Mouse (Mus musculus): ENCODE results near the gene Kdm8.
"Not testable (repeated sequence)": the region's sequence is repeated elsewhere in the genome, so short reads cannot be mapped to it uniquely, and the experiment has no call there.

Kdm8 gene

DNA sequence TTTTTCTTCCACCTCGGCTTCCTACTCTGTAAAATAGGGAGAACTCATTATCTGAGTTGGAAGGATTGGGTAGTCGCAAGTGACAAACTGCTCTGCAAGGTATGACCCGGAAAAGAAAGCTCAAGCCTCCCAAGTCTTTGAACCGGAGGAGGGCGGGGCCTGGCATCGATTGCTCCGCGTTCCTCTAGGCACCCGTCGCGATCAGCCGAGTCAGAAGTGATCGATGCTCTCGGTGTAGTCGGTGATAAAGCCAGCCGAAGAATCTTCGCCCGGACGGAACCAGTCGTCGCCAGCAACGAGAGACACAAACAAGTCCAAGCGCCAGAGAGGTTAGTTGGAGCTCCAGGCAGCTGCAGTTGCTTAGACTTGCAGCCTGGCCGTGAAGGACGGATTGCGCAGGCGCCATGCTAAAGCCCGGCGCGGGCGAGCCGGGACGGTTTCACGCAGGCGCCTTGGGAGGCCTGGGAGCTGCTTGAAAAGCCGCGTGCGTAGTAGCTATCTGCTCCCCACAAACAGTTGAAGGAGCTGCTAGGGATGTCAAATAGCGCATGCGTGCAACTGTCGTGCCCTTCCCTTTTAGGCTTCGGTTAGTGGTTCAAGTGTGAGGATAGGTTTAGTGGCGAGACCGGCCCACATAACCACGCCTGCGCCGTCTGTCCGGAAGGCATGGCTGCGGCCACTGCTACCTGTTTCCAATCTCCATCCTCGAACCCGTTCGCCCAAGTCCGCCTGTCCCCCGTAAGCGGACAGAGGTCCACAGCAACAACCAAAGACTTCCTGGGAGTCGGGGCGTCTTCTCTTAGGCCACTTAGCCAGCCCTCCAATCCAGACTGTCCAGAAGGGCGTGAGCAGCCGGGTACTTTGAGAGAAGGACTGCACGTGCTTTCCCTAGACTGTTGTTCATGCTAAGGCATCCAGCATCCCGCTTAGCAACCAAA lies at the start of gene Kdm8:
Gene Kdm8 (plus strand): TSS at position 213 of the 938 bp plus-strand sequence.
- peak; percentile 94 to 95 for DNase-seq

GRCm38 (mm10) chr7:125398116-125398515 lies 46.4 kb upstream of the Kdm8 start:
- DNase-seq, result peak in 1 of 2 experiments; percentile 13

DNA sequence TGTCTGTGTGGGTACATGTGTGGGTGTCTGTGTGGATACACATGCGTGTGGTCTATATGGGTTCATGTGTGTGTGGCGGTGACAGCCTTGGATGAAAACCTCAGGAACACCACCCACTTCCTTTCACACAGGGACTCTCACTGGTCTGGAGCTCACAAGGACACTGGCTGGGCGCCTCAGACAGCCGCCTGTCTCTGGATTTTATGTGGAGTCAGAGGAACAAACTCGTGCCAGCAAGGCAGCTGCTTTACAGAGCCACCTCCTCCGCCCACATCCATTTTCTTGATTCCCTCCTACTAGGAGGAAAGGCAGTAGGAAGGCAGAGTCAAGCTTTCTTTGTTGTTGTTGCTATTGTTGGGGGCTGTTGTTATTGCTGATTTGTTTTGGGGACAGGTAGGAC lies 45.8 kb upstream of the Kdm8 start:
- peak; percentile 24 to 70 for DNase-seq

GRCm38 (mm10) chr7:125407136-125407535 lies 37.3 kb upstream of the Kdm8 start:
- no peak for DNase-seq

DNA sequence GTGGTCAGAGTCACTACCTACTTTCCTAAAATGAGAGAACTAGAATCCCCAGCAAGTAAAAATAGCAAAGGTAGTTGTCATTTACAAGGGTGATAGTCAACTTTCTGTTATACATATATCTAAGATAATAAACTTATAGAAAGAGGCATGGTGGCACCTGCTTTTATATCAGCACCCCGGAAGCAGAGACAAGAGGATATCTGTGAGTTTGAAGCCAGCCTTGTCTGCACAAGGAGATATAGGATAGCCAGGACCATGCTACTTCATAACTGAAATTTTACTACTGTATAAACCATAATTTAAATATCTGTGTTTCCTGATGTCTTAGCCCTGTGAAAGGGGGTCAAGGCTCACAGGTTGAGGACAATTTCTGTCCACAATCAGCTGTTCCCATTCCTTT lies 29.4 kb upstream of the Kdm8 start:
- no peak for DNase-seq

- no peak for DNase-seq
These were observed 28.7 kb upstream of the Kdm8 start for GRCm38 (mm10) chr7:125415776-125416175.

DNA sequence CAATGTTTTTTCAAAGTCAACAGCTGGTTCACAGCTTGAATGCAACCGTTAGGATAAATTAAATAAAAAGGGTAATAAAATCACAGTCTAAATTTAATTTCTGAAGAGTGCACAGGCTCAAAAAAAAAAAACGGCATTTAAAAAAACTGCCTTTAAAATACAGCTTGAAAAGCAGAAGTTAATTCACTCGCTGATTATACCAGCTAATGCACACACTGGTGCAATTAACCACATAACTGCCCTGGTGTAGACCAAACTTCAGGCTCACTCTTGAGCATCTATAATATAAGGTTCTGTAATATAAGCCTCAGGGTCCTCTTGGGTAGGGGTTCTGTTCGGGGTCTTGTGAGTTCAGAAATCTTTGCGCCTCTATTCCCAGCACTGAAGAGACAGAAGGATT lies 27.7 kb upstream of the Kdm8 start:
- DNase-seq, result no peak

DNA sequence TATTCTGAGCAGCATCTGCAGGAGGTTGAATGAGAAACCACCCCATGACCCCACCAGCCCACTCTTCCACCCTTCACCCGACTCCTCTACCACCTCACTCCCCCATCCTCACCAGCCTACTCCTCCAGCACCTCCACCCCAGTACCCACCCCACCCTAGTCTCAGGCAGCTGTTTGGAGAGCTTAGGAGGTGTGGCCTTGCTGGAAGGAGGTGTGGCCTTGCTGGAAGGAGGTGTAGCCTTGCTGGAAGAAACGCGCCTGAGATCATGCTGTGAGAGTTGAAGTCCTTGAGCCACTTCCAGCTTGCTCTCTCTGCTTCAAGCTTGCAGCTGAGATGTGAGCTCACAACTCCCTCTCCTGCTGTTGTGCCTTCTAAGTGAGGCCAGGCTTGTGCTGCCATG lies 26.1 kb upstream of the Kdm8 start:
- DNase-seq, result no peak

GRCm38 (mm10) chr7:125420190-125420589 lies 24.3 kb upstream of the Kdm8 start:
- peak; percentile 32 to 70 for DNase-seq

DNA sequence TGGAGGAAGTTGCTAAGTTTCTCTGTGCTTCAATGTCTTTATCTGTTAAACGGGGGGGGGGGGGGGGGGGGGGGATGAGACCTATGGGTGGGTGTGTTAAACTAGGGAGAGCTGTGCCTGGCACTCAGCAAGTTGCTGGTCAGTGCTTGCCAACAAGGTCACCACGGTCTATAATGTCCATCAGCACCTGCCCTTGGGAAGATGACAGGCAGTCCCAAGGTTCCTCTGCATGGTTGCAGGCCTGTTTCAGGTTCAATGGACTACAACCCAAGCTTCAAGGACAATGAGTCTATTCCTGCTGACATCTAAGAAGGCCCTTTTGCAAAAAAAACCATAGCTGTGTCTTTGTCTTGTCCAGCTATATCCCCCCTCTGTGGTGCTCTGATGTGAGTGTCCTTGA lies 22.6 kb upstream of the Kdm8 start:
- no peak for DNase-seq

DNA sequence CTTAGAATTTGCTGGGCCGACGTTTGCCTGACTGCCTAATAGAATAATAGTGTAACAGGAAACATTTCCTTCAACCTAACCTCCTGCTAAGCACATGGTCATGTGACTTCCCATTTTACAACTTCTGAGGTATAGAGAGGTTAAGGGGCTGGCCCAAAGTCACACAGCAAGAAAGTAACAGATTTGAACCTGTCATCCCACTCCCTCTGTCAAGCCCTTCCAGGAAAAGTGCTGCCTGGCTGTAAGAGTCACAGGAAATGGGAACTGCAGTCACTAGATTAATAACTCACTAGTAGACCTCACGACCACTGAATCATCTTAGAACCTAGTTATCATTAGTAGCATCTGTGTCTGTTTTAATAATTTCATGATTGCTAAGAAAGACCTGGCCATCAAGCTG lies 21.4 kb upstream of the Kdm8 start:
- DNase-seq, result no peak

GRCm38 (mm10) chr7:125427492-125428090 lies 16.9 kb upstream of the Kdm8 start:
- DNase-seq, result peak; percentile 24 to 54

DNA sequence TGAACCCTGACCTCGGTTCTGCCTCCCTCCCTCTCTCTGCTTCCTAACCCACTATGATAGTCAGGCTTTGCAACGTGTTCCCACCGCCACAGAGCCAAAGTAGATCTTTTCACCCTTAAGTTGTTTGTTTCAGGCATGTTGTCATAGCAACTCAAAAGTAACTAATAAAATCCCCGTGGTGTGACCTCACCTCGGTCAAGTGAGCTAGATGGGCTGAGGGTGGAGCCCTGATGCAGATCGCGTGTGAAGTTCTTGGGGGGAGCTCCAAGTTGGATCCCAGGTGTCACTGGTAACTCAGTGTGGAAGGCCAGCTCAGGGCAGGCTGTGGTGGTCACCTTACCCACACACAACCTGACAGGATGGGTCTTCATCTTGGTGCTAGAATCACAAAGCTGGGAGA lies 16.1 kb upstream of the Kdm8 start:
- no peak for DNase-seq

DNA sequence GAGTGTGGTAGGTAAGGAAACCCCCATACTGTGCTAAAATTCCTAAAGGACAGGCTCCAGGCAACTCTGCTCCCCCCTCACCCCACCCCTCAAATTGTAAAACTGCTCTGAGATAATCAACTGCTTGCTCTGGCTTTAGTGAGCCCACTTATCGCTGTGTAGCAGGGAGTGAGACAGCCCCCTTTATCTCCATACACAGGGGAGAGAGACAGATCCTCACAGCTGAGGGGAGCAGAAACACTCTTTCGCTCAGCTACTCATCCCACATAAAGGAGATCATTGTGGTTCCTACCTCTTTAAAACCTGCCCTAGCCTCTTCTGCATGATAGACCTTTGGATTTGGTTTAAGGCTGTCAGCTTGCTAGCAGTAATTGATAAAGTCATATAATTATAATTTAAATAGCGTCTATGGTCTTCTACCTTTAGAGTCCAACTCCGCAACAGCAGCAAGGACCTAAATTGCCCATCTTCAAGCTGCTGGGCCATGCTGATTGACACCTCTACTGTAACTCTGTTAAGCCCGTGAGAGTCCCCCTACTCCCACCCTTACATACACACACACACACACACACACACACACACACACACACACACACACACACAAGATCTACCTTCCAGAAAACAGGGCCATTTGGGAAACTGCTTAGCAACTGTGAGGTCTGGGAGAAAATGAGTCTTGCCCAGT lies 15.5 kb upstream of the Kdm8 start:
- DNase-seq, result not testable (repeated sequence)

DNA sequence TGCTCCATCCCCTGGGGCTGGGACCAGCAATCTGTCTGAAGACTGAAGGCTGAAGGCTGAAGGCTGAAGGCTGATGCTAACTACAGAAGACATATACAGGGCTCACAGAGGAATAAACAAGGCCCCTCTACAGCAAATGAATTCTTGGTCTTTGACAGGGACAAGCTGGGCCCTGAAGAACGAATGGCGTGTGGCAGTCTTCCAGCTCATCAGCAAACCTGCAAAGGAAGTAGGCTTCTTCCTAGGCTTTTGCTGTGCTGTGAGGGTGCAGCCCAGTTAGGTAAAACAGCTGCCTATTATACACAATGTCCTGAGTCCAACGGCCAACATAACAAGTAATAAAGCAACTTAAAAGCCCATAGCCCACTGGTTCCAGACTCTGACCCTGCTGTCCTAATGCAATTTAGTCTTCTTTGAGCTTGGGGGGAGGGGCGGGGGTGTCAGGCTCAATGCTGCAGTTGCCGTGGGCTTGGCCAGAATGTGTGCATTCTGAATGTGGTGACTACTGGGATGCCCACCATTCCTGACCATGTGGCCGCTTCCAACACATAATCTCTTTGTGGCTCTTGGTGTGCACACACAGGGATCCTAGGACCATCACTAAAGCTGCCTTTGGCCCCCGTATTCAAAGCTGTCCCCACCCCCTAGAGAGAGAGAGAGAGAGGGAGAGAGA lies 14.2 kb upstream of the Kdm8 start:
- DNase-seq, result peak; percentile 7 to 58

DNA sequence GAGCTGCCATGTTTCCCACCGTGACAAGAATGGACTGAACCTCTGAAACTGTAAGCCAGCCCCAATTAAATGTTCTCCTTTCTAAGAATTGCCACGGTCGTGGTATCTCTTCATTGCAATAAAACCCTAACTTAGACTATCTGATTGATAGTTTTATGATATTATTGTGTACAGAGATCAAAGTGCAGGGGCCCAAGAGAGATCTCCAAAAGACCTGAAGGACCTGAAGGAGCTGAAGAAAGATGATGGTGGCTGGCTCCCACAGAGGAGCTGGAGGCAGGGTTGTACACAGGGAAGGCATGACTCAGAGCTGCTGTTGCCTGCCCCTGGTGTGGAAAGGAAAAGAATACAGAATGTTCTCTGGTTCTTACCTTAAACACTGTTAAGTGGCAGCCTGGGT lies 10.6 kb upstream of the Kdm8 start:
- no peak for DNase-seq

- DNase-seq, result peak; percentile 18 to 58
These were observed 9.7 kb upstream of the Kdm8 start for GRCm38 (mm10) chr7:125434666-125435290.

- no peak for DNase-seq
These were observed 2.2 kb upstream of the Kdm8 start for GRCm38 (mm10) chr7:125442323-125442722.

DNA sequence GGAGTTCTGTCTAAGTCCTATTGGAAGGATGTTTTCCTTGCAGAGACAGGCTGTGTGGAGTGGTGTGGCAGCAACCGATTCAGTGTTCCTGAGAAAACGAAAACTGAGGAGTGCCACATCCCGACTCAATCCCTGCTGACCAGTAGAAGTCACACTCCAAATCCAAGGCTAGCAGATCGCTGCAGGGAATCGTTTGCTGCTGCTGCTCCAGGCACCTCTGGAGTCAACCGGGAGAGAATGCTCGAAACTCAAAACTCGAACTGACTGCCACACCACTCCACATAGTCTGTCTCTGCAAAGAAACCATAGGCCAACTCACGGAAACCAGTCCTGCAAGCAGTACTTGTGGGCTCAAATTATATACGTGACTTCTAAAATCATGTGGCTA lies 406 bp upstream of the Kdm8 start:
- peak in 1 of 2 experiments; percentile 13 for DNase-seq

DNA sequence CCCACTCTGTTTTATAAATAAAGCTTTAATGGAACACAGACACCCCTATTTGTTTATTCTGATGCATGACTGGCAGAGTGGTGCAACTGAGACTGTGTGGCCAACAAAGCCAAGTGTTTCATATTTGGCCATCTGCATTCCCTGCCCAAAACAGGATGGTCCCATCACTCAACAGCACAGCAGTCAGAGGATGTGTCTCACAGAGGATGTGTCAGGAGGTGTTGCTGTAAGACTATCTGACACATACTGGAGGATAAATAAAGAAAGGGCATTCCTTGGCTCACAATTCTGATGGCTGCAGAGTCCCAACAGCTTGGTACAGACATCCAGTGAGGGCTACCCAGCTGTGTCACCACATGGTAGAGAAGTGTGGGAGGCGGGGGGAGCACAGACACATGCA lies 6.2 kb downstream of the Kdm8 start:
- peak; percentile 47 to 79 for DNase-seq

DNA sequence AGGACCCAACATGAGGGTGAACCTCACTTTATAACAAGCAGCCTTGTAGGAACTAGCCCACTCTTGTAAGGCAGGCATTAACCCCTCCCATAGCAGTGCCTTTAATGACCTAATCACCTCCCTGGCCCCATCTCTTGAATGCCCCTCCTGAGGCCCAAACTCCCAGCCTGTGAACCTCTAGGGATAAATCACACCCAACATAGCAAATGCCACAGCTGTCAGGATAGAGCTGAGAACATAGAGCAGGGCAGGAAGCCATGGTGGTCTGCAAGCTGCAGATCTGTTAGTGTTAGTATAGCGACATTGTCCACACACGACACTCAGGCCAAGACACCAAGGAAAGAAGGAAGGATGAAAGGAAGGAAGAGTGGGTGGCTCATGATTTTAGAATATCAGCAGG lies 6.6 kb downstream of the Kdm8 start:
- DNase-seq, result peak in 1 of 2 experiments; percentile 43

- DNase-seq, result no peak
These were observed 9.2 kb downstream of the Kdm8 start for GRCm38 (mm10) chr7:125453671-125454070.

DNA sequence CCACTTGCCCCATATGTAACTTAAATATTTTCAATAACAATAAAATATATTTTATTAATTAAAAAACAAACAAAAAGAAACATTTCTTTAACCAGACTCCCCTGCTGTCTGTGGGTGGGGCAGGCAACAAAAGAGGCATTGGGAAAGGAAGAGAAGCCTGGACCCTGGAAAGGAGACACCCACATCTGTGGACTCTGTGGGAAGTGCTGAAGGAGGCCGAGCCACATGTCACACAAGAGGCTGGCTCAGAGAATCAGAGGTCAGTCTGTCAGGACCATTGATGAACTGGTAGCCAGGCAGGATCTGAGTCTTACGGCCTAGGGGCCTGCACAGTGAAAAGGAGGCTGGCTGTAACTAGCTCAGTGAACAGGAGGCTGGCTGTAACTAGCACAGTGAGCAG lies 17.7 kb downstream of the Kdm8 start:
- DNase-seq, result no peak
